Mouse (Mus musculus) G1E (cell line): ENCODE measurements around the gene Mast3.

Experiments used
- CTCF ChIP-seq: IDR thresholded peaks from 2 replicates; pipeline ENCODE4 v1.5.1; 2012; ENCODE audit warnings: low read depth, low read length, inconsistent platforms, mixed read lengths
- GATA1 ChIP-seq: IDR thresholded peaks from 2 replicates; pipeline ENCODE4 v1.6.1; 2012; ENCODE audit warnings: borderline replicate concordance, low read length, inconsistent platforms, mixed read lengths

DNA sequence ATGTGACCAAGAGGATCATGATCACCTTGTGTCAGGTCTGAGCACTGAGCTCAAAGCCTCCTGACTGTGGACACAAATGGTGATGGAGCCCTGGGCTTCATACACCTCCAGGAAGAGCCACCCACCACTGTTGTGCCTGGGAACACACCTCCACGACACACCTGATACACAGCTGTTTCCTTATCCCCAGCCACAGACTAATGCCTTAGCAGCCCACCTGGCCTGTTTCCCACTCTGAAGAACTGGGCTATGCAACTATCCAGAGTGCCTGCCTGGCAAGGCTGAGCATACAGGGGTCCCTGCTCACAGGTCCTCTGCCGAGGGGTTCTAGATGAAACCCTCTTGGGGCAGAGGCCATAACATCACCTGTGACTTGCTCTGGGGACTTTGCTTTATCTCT lies 10.6 kb downstream of the Mast3 start:
- TF ChIP-seq CTCF (no peak), GATA1 (no peak)
